Mouse (Mus musculus) erythroblast, embryonic 14.5 days (primary cell): ENCODE measurements around the gene Cpt1c. TPM values are rescaled to one million over a fixed set of nuclear protein-coding genes. Genes with fewer than 3 reads are reported as not detected.

Experiments
- H3K27me3 ChIP-seq: 2 replicates; pipeline ENCODE4 v1.6.1; 2012; ENCODE audit warnings: inconsistent platforms; ENCODE audit not compliant: control insufficient read depth
- H3K36me3 ChIP-seq: 2 replicates; pipeline ENCODE4 v1.6.1; 2012; ENCODE audit warnings: mild to moderate bottlenecking, inconsistent platforms; ENCODE audit not compliant: control insufficient read depth
- H3K4me1 ChIP-seq: 2 replicates; pipeline ENCODE4 v1.6.1; 2012; ENCODE audit warnings: inconsistent platforms; ENCODE audit not compliant: control insufficient read depth
- H3K4me3 ChIP-seq: replicated peaks from 2 replicates; pipeline ENCODE3; 2012; ENCODE audit warnings: moderate library complexity, mild to moderate bottlenecking, inconsistent platforms
- H3K9me3 ChIP-seq: 2 replicates; pipeline ENCODE4 v1.6.1; 2012; ENCODE audit warnings: low read length, inconsistent platforms, mixed read lengths; ENCODE audit not compliant: control insufficient read depth
- GATA1 ChIP-seq: IDR thresholded peaks from 2 replicates; pipeline ENCODE4 v1.6.1; 2012; ENCODE audit warnings: low read length, inconsistent platforms, mixed read lengths
- TAL1 ChIP-seq: IDR thresholded peaks from 3 replicates; pipeline ENCODE4 v1.6.1; 2012; ENCODE audit warnings: low read length, inconsistent platforms, mixed read lengths
- polyA plus RNA-seq: library from polyadenylated mRNA; stranded (reverse); fragments of >175 nt; gene quantifications from 2 replicates; pipeline ENCODE4 v1.2.3, GENCODE M21; 2012

Gene Cpt1c
- polyA plus RNA-seq, 1 experiment: 0.05 TPM

DNA sequence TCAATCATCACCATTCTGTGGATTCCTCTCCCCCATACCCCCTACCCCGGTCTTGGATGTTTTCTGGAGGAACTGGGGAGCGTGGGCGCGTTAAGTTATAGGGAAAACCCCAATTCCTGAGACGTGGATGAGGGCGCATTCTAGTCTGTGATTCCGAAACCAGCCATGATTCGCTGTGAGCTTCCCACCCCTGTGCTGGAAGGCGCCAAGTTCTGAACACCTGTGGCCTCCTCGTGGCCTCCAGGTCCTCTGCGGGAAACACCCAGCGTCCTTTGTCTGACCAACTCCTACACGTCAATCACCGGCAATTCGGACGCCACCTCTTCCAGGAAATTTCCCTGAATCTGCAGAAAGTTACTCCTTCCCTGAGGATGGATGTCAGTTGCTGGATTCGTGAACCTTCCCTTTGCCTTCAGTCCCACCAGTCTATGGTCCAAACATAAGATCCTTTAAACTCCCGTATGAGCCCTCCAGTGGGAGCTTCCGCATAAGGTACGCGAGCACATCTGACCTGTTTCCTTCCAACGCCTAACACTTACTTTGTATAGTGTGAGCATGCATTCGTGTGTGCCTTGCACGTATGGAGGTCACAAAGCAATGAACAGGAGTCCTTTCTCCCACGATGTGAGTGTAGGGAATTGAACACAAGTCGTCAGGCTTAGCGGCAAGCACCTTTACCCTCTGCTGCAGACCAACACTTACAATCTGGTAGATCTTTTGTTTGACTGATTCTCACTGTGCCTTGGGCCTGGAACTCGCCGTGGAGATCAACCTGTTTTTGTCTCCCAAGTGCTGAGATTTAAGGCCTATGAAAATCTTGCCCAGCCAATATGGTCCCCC is 12.4 kb upstream of the Cpt1c start:
- TF ChIP-seq GATA1 (no peak), TAL1 (no peak)
- Histone ChIP-seq H3K4me3 (peak overlapping the region; percentile 87), H3K27me3 (no peaks in the 10 kb centered on the region), H3K9me3 (no peaks in the 10 kb centered on the region), H3K4me1 (peaks cover 53% of the 10 kb centered on the region), H3K36me3 (peaks cover 37% of the 10 kb centered on the region)

DNA sequence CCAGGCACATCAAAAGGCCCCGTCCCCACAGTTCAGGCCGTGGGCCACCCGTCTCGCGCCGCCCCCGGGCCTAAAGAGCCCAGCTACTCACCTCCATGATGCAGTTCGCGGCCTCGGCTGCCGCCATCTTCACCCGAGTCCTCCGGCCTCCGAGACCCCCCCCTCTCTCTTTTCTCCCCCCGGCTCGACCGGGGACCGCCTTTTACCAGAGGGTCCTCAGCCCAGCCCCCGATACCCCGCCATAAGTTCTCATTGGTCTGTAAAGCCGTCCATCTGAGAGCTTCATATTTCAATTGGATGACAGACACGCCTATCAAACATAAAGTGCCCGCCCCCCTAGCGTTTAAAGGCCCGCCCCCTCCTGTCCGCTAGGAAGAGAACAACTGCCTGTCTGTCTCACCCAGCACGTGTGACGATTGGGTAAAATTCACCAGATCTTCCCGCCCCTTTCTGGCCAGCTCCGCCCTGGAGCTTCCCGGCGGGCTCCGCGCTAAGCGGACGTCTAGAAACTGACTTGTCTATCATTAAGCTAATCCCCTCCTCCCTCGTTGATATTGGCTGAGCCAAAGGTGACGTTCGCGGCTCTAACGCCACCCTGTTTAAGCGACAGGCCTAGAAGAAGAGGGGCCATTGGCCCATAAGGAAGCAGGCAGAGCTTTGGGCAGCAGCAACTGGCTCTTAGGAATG is 11.7 kb upstream of the Cpt1c start, which contains the start of gene Prmt1:
Gene Prmt1, minus strand, starts transcription at position 377 of the 687 bp plus-strand sequence.
- Histone ChIP-seq H3K36me3 (peaks cover 39% of the 10 kb centered on the region), H3K4me3 (peak within 1 kb of the TSS; percentile 87), H3K9me3 (no peaks in the 10 kb centered on the region), H3K27me3 (no peaks in the 10 kb centered on the region), H3K4me1 (peaks cover 53% of the 10 kb centered on the region)
- TF ChIP-seq TAL1 (no peak), GATA1 (no peak)

GRCm38 (mm10) chr7:44985595-44986191 is 11.0 kb upstream of the Cpt1c start:
- H3K27me3 ChIP-seq: no peaks in the 10 kb centered on the region
- no peaks in the 10 kb centered on the region for H3K9me3 ChIP-seq
- H3K36me3 ChIP-seq: peaks cover 40% of the 10 kb centered on the region
- peaks cover 53% of the 10 kb centered on the region for H3K4me1 ChIP-seq
- no peak for TF ChIP-seq TAL1
- no peak for TF ChIP-seq GATA1
- H3K4me3 ChIP-seq: peak overlapping the region; percentile 87

- peak overlapping the region; percentile 87 for H3K4me3 ChIP-seq
- no peaks in the 10 kb centered on the region for H3K9me3 ChIP-seq
- H3K36me3 ChIP-seq: peaks cover 46% of the 10 kb centered on the region
- H3K27me3 ChIP-seq: no peaks in the 10 kb centered on the region
- TF ChIP-seq GATA1 (no peak), TAL1 (no peak)
- H3K4me1 ChIP-seq: peaks cover 53% of the 10 kb centered on the region
These were observed 10.1 kb upstream of the Cpt1c start for GRCm38 (mm10) chr7:44984833-44985164.

GRCm38 (mm10) chr7:44983944-44984832 is 9.5 kb upstream of the Cpt1c start:
- Histone ChIP-seq H3K36me3 (peaks cover 51% of the 10 kb centered on the region), H3K4me3 (peak overlapping the region; percentile 9), H3K9me3 (no peaks in the 10 kb centered on the region), H3K27me3 (no peaks in the 10 kb centered on the region), H3K4me1 (peaks cover 51% of the 10 kb centered on the region)
- TF ChIP-seq TAL1 (no peak), GATA1 (no peak)

- no peak for TF ChIP-seq TAL1
- TF ChIP-seq GATA1: no peak
- H3K36me3 ChIP-seq: peaks cover 60% of the 10 kb centered on the region
- H3K4me3 ChIP-seq: no peak overlapping the region
- no peaks in the 10 kb centered on the region for H3K27me3 ChIP-seq
- no peaks in the 10 kb centered on the region for H3K9me3 ChIP-seq
- peaks cover 45% of the 10 kb centered on the region for H3K4me1 ChIP-seq
These were observed 8.4 kb upstream of the Cpt1c start for GRCm38 (mm10) chr7:44983085-44983484.

DNA sequence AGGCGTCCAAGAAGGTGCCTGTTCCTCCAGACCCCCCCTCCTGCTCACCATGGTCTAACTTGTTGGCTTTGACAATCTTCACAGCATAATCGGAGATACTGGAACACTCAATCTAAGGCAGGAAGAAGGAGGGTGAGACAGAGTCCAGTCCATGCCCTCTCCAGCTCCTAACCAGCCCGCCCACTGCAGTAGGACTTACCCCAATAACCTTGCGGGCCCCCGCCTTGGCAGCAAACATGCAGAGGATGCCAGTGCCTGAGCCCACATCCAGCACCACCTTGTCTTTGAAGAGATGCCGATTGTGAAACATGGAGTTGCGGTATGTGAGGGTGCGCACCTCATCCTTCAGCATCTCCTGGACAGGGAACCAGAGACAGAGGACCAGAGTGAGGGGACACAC is 6.9 kb upstream of the Cpt1c start:
- H3K27me3 ChIP-seq: no peaks in the 10 kb centered on the region
- H3K4me3 ChIP-seq: no peak overlapping the region
- H3K9me3 ChIP-seq: no peaks in the 10 kb centered on the region
- peaks cover 31% of the 10 kb centered on the region for H3K4me1 ChIP-seq
- peaks cover 75% of the 10 kb centered on the region for H3K36me3 ChIP-seq
- no peak for TF ChIP-seq GATA1
- no peak for TF ChIP-seq TAL1

- Histone ChIP-seq H3K36me3 (peaks cover 76% of the 10 kb centered on the region), H3K27me3 (peaks cover 1% of the 10 kb centered on the region; the same call in 1 of the 2 replicates), H3K4me3 (no peak overlapping the region), H3K4me1 (peaks cover 27% of the 10 kb centered on the region), H3K9me3 (no peaks in the 10 kb centered on the region)
- TF ChIP-seq TAL1 (no peak), GATA1 (no peak)
These were observed 3.6 kb upstream of the Cpt1c start for GRCm38 (mm10) chr7:44978300-44978699.
